Mouse (Mus musculus): Measurements from ENCODE around the gene Rps28.

DNA sequence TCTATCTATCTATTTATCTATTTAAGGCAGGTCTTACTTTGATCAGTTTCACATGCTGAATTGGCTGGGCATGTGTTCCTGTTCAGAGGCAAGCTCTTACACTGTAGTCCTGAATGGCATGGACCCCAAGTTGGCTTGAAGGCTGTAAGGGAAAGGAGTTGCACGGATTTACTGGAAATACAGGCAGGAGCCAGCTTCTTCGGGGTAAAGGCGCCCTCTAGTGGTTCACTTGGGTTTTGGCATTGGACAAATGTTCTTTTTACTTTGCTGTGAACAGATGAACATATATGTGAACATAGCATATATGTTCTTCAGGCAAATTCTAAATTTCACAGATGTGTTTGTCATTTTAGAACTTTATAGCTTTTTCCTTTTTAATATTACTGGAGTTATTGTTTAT, 2.5 kb upstream of the Rps28 start:
- 0 out of 2 replicates have a peak, but pooled peaks have one; percentile 41 for TF ChIP-seq CTCF (IDR thresholded peaks at IDR 0.05; ENCODE audit: borderline replicate concordance, insufficient read depth, low read length)
- no peak for TF ChIP-seq POLR2A (IDR thresholded peaks at IDR 0.05; ENCODE audit: low read depth, low read length)
